Mouse (Mus musculus): Measurements from ENCODE around the gene Dusp15. TPM values are rescaled to one million over a fixed set of nuclear protein-coding genes. Genes with fewer than 3 reads are reported as not detected.
A peak's percentile ranks its signal among the peaks of the same experiment; 100 is the strongest.

Dusp15 gene
- polyA plus RNA-seq, 1 experiment, result 0.36 TPM

DNA sequence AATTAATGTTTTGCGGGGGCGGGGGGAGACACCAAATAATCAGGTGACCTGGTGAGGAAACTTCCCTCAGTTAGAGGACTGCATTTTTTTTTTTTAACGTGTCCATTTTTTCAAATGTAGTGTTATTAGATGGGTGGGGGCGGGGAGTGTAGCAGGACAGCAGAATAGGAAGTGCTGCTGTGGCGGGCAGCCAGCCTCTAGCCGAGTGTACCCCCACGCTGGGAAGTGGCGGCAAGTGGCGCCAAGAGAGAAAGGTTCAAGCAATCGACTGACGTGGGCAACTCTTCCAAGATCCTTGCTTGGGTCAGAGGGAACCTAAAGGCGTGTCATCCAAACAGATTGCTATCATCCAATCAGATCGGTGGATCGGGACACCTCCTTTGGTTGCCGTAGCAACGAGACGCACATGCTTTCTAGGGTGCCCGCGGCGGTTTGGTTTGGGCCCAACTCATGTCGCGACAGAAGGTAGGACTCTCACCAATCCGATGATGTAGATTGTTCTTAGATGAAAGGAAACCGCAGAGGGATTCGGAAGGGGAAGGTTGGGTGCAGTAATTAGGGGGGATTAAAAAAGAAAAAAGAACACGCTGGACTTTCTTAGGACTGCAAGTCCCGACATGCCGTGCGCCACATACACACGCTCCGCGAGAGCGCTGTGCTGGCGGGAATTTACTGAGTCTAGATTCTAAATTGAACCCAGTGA lies 10.7 kb upstream of the Dusp15 start, which contains the start of gene Ttll9:
Gene Ttll9 (plus strand): TSS at position 395 of the 703 bp plus-strand sequence.
- no peak within 1 kb of the TSS for H3K9ac ChIP-seq (ENCODE audit: low read depth, poor library complexity, severe bottlenecking)
- no peak within 1 kb of the TSS for H3K27ac ChIP-seq (ENCODE audit: insufficient read depth, low read length)
- H3K4me1 ChIP-seq (ENCODE audit: control insufficient read depth, insufficient read depth, low read length), result no peaks in the 10 kb centered on the region
- H3K4me3 ChIP-seq (ENCODE audit: low read depth, low read length), result peak within 1 kb of the TSS; percentile 43
- no peaks in the 10 kb centered on the region for H3K36me3 ChIP-seq (ENCODE audit: control insufficient read depth, insufficient read depth, low read length, poor library complexity, severe bottlenecking)
- no peak for TF ChIP-seq CTCF (IDR thresholded peaks at IDR 0.05; ENCODE audit: low read depth, low read length)
- no peak for TF ChIP-seq POLR2A (IDR thresholded peaks at IDR 0.05; ENCODE audit: insufficient read depth, low read length)
- TF ChIP-seq EP300 (IDR thresholded peaks at IDR 0.05; ENCODE audit: insufficient read depth, low read depth, low read length), result 0 out of 2 replicates have a peak, but pooled peaks have one; percentile 24
- H3K9me3 ChIP-seq (replicated peaks; ENCODE audit: control insufficient read depth, insufficient read depth, low read length, poor library complexity, severe bottlenecking), result peaks cover 22% of the 10 kb centered on the region
- H3K27me3 ChIP-seq (ENCODE audit: control insufficient read depth, insufficient read depth, low read length, poor library complexity, severe bottlenecking), result no peaks in the 10 kb centered on the region

DNA sequence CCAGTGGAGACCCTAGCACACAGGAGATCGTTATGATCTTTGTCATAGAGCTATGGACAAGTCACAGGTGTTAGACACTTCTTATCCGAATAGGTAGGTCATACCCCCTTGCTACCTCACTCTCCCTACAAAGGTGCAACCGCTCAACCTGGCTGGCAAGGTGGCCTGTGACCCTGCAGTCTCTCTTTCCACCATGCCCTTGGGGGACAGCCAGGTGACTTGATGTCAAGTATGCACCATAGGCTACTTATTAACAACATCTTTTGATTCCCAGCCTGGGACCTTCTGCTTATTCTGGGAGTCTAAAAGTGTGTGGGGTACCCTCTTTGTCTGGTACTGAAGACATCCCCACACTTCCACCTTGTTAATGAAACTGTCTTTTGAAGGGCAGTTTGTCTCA lies 6.6 kb upstream of the Dusp15 start:
- Histone ChIP-seq H3K4me3 (ENCODE audit: low read depth, low read length) (no peak overlapping the region), H3K27me3 (ENCODE audit: control insufficient read depth, insufficient read depth, low read length, poor library complexity, severe bottlenecking) (no peaks in the 10 kb centered on the region), H3K9ac (ENCODE audit: low read depth, poor library complexity, severe bottlenecking) (no peak overlapping the region), H3K9me3 (replicated peaks; ENCODE audit: control insufficient read depth, insufficient read depth, low read length, poor library complexity, severe bottlenecking) (peaks cover 5% of the 10 kb centered on the region), H3K27ac (ENCODE audit: insufficient read depth, low read length) (no peak overlapping the region), H3K36me3 (ENCODE audit: control insufficient read depth, insufficient read depth, low read length, poor library complexity, severe bottlenecking) (no peaks in the 10 kb centered on the region), H3K4me1 (ENCODE audit: control insufficient read depth, insufficient read depth, low read length) (peaks cover 2% of the 10 kb centered on the region)
- TF ChIP-seq CTCF (IDR thresholded peaks at IDR 0.05; ENCODE audit: low read depth, low read length) (no peak), EP300 (IDR thresholded peaks at IDR 0.05; ENCODE audit: insufficient read depth, low read depth, low read length) (no peak), POLR2A (IDR thresholded peaks at IDR 0.05; ENCODE audit: insufficient read depth, low read length) (no peak)

DNA sequence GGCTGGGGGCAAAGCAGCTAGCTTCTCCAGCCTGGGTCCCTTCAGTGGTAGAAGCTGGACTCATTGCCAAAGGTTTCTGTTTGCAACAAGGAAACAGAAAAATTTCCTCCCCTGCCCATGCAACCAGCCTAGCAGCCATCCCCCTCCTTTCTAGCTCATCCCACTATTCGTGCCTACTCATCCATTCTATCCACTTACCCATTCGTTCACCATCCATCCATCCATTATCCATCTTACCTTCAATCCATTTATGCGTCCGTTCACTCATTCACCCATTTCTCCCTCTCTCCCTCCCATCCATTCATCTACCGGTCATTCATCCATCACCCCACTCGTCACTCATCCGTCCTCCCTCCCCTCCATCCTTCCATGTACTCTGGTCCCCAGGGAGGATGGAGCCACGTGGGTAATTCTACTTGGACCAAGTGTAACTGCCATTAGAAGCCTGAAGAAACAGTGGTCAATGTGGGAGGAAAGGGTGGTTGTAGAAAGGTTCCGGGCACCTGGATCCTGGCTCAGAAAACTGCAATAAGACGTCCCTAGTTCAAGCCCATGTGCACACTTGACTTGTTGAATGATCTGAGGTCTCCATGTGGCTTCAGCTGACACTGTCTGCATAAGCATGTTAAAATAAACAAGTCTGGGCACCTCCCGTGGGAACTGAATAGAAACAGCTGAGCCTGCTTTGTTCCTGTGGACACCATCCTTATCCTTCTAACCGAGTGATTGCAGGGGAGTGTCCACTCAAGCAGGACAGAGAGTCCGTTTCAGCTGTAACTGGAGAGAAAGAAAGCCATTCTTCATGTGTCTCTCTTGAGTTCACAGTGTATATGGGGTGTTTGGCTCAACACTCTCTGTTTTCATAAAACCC lies 587 bp upstream of the Dusp15 start:
- Histone ChIP-seq H3K4me1 (ENCODE audit: control insufficient read depth, insufficient read depth, low read length) (peaks cover 2% of the 10 kb centered on the region), H3K4me3 (ENCODE audit: low read depth, low read length) (peak overlapping the region; percentile 54), H3K36me3 (ENCODE audit: control insufficient read depth, insufficient read depth, low read length, poor library complexity, severe bottlenecking) (no peaks in the 10 kb centered on the region), H3K9ac (ENCODE audit: low read depth, poor library complexity, severe bottlenecking) (peak overlapping the region; percentile 82), H3K27me3 (ENCODE audit: control insufficient read depth, insufficient read depth, low read length, poor library complexity, severe bottlenecking) (peaks cover 4% of the 10 kb centered on the region; the same call in 1 of the 2 replicates), H3K27ac (ENCODE audit: insufficient read depth, low read length) (no peak overlapping the region), H3K9me3 (replicated peaks; ENCODE audit: control insufficient read depth, insufficient read depth, low read length, poor library complexity, severe bottlenecking) (no peaks in the 10 kb centered on the region)
- TF ChIP-seq CTCF (IDR thresholded peaks at IDR 0.05; ENCODE audit: low read depth, low read length), result no peak
- TF ChIP-seq POLR2A (IDR thresholded peaks at IDR 0.05; ENCODE audit: insufficient read depth, low read length), result no peak
- TF ChIP-seq EP300 (IDR thresholded peaks at IDR 0.05; ENCODE audit: insufficient read depth, low read depth, low read length), result no peak

DNA sequence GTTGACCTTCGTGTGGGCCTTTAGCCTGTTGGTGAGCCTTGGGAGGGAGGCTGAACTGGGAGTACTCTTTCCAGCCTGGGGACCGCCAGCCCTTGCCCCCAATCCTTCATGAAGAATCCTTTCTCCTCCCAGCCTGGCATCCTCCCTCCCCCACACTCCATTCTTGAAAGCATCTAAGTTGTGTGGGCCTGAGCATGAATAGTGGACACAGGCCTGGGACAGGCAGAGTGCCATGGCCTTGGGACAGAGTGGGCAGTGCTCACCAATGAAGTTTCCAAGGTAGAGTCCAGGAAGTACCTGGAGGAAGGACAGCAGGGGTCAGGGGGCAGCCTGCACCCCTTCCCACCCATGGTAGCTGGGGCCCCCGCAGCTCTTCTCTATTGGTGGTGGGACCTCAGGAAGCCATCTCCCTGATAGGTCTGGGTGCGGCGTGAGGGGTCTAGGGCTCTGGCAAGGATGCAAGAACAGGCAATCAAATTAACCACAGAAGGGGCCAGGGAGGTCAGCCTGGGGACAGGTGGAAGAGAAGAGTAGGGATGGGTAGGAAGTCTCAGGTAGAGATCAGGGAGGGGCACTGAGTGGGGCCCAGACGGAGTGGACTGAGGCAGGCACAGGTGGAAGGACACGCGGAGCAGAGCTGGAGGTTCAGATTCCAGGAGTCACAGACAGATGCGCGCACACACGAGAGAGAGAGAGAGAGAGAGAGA lies 987 bp downstream of the Dusp15 start:
- no peaks in the 10 kb centered on the region for H3K9me3 ChIP-seq (replicated peaks; ENCODE audit: control insufficient read depth, insufficient read depth, low read length, poor library complexity, severe bottlenecking)
- H3K4me1 ChIP-seq (ENCODE audit: control insufficient read depth, insufficient read depth, low read length), result peaks cover 2% of the 10 kb centered on the region
- no peak overlapping the region for H3K4me3 ChIP-seq (ENCODE audit: low read depth, low read length)
- peaks cover 4% of the 10 kb centered on the region; the same call in 1 of the 2 replicates for H3K27me3 ChIP-seq (ENCODE audit: control insufficient read depth, insufficient read depth, low read length, poor library complexity, severe bottlenecking)
- no peak overlapping the region for H3K27ac ChIP-seq (ENCODE audit: insufficient read depth, low read length)
- no peaks in the 10 kb centered on the region for H3K36me3 ChIP-seq (ENCODE audit: control insufficient read depth, insufficient read depth, low read length, poor library complexity, severe bottlenecking)
- H3K9ac ChIP-seq (ENCODE audit: low read depth, poor library complexity, severe bottlenecking), result no peak overlapping the region
- TF ChIP-seq EP300 (IDR thresholded peaks at IDR 0.05; ENCODE audit: insufficient read depth, low read depth, low read length) (no peak), POLR2A (IDR thresholded peaks at IDR 0.05; ENCODE audit: insufficient read depth, low read length) (no peak), CTCF (IDR thresholded peaks at IDR 0.05; ENCODE audit: low read depth, low read length) (no peak)

DNA sequence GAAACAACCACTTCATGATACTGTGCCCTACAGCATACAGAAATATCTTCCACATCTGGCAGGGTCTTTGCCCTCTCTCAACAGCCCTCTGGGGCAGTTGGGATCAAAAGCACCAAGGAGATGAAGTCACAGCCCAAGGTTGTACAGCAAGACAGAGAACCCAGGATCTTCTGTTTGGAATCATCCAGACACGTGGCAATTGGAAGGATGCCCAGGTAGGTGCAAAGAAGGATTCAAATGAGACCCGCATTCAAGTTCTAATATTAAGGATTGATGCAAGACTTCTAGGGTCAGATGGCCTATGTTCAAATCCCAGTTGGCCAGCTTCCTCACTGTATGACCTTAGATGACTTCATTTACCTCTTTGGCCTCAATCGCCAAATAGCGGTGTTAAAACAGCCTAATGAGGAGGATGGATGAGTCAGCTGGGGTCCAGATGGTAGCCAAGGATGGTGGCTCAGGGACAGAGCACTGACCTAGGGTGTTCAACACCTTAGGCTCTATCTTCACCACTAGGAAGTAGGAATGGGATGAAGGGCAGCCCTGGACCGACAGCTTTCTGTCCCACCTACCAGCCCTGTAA lies 3.0 kb downstream of the Dusp15 start:
- H3K9me3 ChIP-seq (replicated peaks; ENCODE audit: control insufficient read depth, insufficient read depth, low read length, poor library complexity, severe bottlenecking), result no peaks in the 10 kb centered on the region
- no peak overlapping the region for H3K4me3 ChIP-seq (ENCODE audit: low read depth, low read length)
- no peak overlapping the region for H3K9ac ChIP-seq (ENCODE audit: low read depth, poor library complexity, severe bottlenecking)
- TF ChIP-seq EP300 (IDR thresholded peaks at IDR 0.05; ENCODE audit: insufficient read depth, low read depth, low read length) (no peak), CTCF (IDR thresholded peaks at IDR 0.05; ENCODE audit: low read depth, low read length) (no peak)
- H3K27ac ChIP-seq (ENCODE audit: insufficient read depth, low read length), result no peak overlapping the region
- no peaks in the 10 kb centered on the region for H3K36me3 ChIP-seq (ENCODE audit: control insufficient read depth, insufficient read depth, low read length, poor library complexity, severe bottlenecking)
- no peaks in the 10 kb centered on the region for H3K4me1 ChIP-seq (ENCODE audit: control insufficient read depth, insufficient read depth, low read length)
- H3K27me3 ChIP-seq (ENCODE audit: control insufficient read depth, insufficient read depth, low read length, poor library complexity, severe bottlenecking), result peaks cover 11% of the 10 kb centered on the region

Data from ES-Bruce4 (cell line).